ENCODE assay signal across 13 mouse cellular contexts in the genomic region with DNA sequence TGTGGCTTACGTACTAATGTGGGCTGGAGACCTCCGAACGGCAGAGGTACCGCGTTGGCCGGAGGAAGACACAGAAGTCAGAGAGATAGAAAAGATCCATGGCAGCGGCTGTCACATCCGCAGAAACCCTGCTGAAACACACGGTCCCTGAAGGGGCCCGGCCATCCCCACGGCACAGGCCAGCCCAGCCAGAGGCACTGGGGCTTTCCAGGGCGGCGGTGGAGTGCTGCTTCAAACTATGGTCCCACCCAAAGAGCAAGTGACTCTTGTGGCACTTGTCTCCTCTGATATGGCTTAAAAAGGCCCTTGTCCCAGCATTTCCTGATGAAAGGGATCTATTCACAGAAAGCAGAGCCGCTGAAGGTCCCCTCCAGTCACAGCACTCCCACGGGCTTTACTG. TPM values are rescaled to one million over a fixed set of nuclear protein-coding genes. Genes with fewer than 3 reads are reported as not detected.
A peak's percentile ranks its signal among the peaks of the same experiment; 100 is the strongest.
DNase-seq lines count a peak whose midpoint lies in the region; ATAC-seq and TF ChIP-seq lines count a peak whose summit lies in the region.
"Had no signal": no experiment of that assay in that cellular context is flagged by ENCODE, and none has a peak within 500 bp of the region (broad histone marks: within the 10 kb centered on the region; RNA-seq: fewer than 3 reads in every experiment).

No protein-coding gene starts in this region.

- TF ChIP-seq CTCF in G1E (IDR thresholded peaks at IDR 0.05; ENCODE audit: low read depth, low read length), result no peak
- TF ChIP-seq CTCF in lung, embryonic 14.5 days (IDR thresholded peaks at IDR 0.05; ENCODE audit: low read depth), result no peak

- H3K4me3 ChIP-seq in heart, embryonic 10.5 days, result peak overlapping the region; percentile 45
- H3K4me3 ChIP-seq in G1E (ENCODE audit: low read depth, low read length), result peak overlapping the region; percentile 33; the same call in 1 of the 2 replicates
- no peak overlapping the region for H3K4me3 ChIP-seq in hindbrain, embryonic 11.5 days (ENCODE audit: low read depth, low read length)
- H3K4me3 ChIP-seq in lung, embryonic 14.5 days (ENCODE audit: low read depth, low read length), result peak overlapping the region; percentile 15

- H3K4me1 ChIP-seq in heart, embryonic 10.5 days, result peaks cover 76% of the 10 kb centered on the region
- peaks cover 70% of the 10 kb centered on the region for H3K4me1 ChIP-seq in G1E (ENCODE audit: insufficient read depth, low read depth, low read length)
- H3K4me1 ChIP-seq in hindbrain, embryonic 11.5 days (replicated peaks; ENCODE audit: control insufficient read depth, insufficient read depth, low read length), result peaks cover 12% of the 10 kb centered on the region; the same call in 1 of the 2 replicates
- peaks cover 29% of the 10 kb centered on the region for H3K4me1 ChIP-seq in lung, embryonic 14.5 days (ENCODE audit: insufficient read depth)

- H3K9me3 ChIP-seq in heart, embryonic 10.5 days, result no peaks in the 10 kb centered on the region
- no peaks in the 10 kb centered on the region for H3K9me3 ChIP-seq in G1E (replicated peaks)
- no peaks in the 10 kb centered on the region for H3K9me3 ChIP-seq in hindbrain, embryonic 11.5 days (ENCODE audit: control insufficient read depth, low read length)
- H3K9me3 ChIP-seq in lung, embryonic 14.5 days (ENCODE audit: low read depth, low read length), result no peaks in the 10 kb centered on the region

- 13% methylated on average over 15 of the region's 15 CpGs for WGBS in heart, embryonic 10.5 days
- 60% methylated on average over 15 of the region's 15 CpGs for WGBS in hindbrain, embryonic 11.5 days
- 46% methylated on average over 15 of the region's 15 CpGs for WGBS in lung, embryonic 14.5 days

- H3K4me2 ChIP-seq in hindbrain, embryonic 11.5 days (replicated peaks; ENCODE audit: low read depth, low read length), result 0 out of 2 replicates have a peak overlapping the region, but pooled peaks have one; percentile 5
- H3K4me2 ChIP-seq in lung, embryonic 14.5 days, result peak overlapping the region; percentile 48

- no peaks in the 10 kb centered on the region for H3K27me3 ChIP-seq in heart, embryonic 10.5 days (ENCODE audit: insufficient read depth, poor library complexity, severe bottlenecking)
- no peaks in the 10 kb centered on the region for H3K27me3 ChIP-seq in G1E (ENCODE audit: insufficient read depth, low read length)
- H3K27me3 ChIP-seq in hindbrain, embryonic 11.5 days (ENCODE audit: control insufficient read depth, insufficient read depth, low read length), result no peaks in the 10 kb centered on the region
- no peaks in the 10 kb centered on the region for H3K27me3 ChIP-seq in lung, embryonic 14.5 days (ENCODE audit: insufficient read depth, low read length)

- no peak for ATAC-seq in G1E (ENCODE audit: extremely low read depth, insufficient number of reproducible peaks, low FRiP score, poor library complexity, severe bottlenecking)
- ATAC-seq in hindbrain, embryonic 11.5 days (ENCODE audit: low FRiP score), result no peak
- peak; percentile 53; the same call in 1 of the 2 replicates for ATAC-seq in lung, embryonic 14.5 days (ENCODE audit: insufficient read depth)

- peak overlapping the region; percentile 88 for H3K27ac ChIP-seq in heart, embryonic 10.5 days
- no peak overlapping the region for H3K27ac ChIP-seq in hindbrain, embryonic 11.5 days (ENCODE audit: low read depth, low read length)
- H3K27ac ChIP-seq in lung, embryonic 14.5 days (ENCODE audit: low read depth), result peak overlapping the region; percentile 89

- H3K9ac ChIP-seq in hindbrain, embryonic 11.5 days (ENCODE audit: low read depth, low read length), result no peak overlapping the region
- peak overlapping the region; percentile 34 for H3K9ac ChIP-seq in lung, embryonic 14.5 days

- peaks cover 33% of the 10 kb centered on the region; the same call in 1 of the 2 replicates for H3K36me3 ChIP-seq in heart, embryonic 10.5 days
- H3K36me3 ChIP-seq in G1E (replicated peaks), result peaks cover 46% of the 10 kb centered on the region
- H3K36me3 ChIP-seq in hindbrain, embryonic 11.5 days (ENCODE audit: control insufficient read depth, insufficient read depth, low read length), result no peaks in the 10 kb centered on the region
- peaks cover 19% of the 10 kb centered on the region for H3K36me3 ChIP-seq in lung, embryonic 14.5 days (ENCODE audit: insufficient read depth)

- no peak for DNase-seq in heart, embryonic 10.5 days (ENCODE audit: low spot score)
- no peak for DNase-seq in heart, adult 9 months (ENCODE audit: low spot score in 2 of 2)
- no peak for DNase-seq in G1E (ENCODE audit: low spot score)
- DNase-seq in hindbrain, embryonic 11.5 days (ENCODE audit: low spot score), result no peak
- DNase-seq in lung, embryonic 14.5 days, result peak; percentile 51
- no peak for DNase-seq in right cerebral cortex, postnatal 36 days (ENCODE audit: low spot score in 2 of 2)
- no peak for DNase-seq in cerebellum, adult 11 months
- DNase-seq in Muller cell, postnatal 12 days (ENCODE audit: inconsistent ontology term), result no peak
- DNase-seq: retina, postnatal 1 day had no signal

RNA-seq across cellular contexts. Expression of gene Ssh1, which starts 19.1 kb away (rescaled TPM):
- 16.7 and 18.3 TPM in 2 replicates for polyA plus RNA-seq in heart, embryonic 10.5 days (2016; fragmentation: Nextera tagmentation; extraction: Ambion mirVana)
- 18.0 and 28.4 TPM in 2 replicates for total RNA-seq in G1E (2014; fragmentation: Nextera tagmentation)
- total RNA-seq in G1E (2017), result 3.3 and 3.9 TPM in 2 replicates
- polyA plus RNA-seq in G1E (2012), result 12.4 and 13.8 TPM in 2 replicates
- 27.9 and 30.3 TPM in 2 replicates for polyA plus RNA-seq in hindbrain, embryonic 11.5 days (2014; fragmentation: Nextera tagmentation; extraction: Ambion mirVana)
- 25.0 and 29.9 TPM in 2 replicates for polyA plus RNA-seq in lung, embryonic 14.5 days (2014; fragmentation: Nextera tagmentation; extraction: Ambion mirVana)

RNA-seq across cellular contexts. Expression of gene Dao, which starts 28.9 kb away (rescaled TPM):
- polyA plus RNA-seq in heart, embryonic 10.5 days (2016; fragmentation: Nextera tagmentation; extraction: Ambion mirVana), result not detected in 2 replicates
- total RNA-seq in G1E (2014; fragmentation: Nextera tagmentation) (not detected in 2 replicates), G1E (2017) (not detected in 2 replicates)
- polyA plus RNA-seq in G1E (2012), result not detected in 2 replicates
- polyA plus RNA-seq in hindbrain, embryonic 11.5 days (2014; fragmentation: Nextera tagmentation; extraction: Ambion mirVana), result not detected in 2 replicates
- not detected in 2 replicates for polyA plus RNA-seq in lung, embryonic 14.5 days (2014; fragmentation: Nextera tagmentation; extraction: Ambion mirVana)
- total RNA-seq: common myeloid progenitor, adult 5-6 weeks; gastrocnemius, adult 18-20 months; layer of hippocampus, adult 18-20 months; megakaryocyte, adult 5-6 weeks had no signal
